37 mouse cellular contexts compared by ENCODE assay signal in the genomic region with DNA sequence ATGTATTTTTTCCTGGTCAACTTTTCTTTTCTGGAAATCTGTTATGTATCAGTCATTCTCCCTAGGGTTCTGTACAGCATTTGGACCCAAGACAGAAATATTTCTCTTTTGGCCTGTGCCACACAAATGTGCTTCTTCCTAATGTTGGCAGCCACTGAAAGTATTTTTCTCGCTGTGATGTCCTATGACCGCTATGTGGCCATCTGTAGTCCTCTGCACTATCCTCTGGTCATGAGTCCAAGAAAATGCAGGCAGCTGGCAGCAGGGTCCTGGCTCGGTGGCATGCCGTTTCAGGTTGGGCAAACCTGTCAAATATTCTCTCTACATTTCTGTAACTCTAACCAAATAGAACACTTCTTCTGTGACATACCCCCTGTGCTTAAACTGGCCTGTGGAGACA. TPM values are rescaled to one million over a fixed set of nuclear protein-coding genes. Genes with fewer than 3 reads are reported as not detected.
DNase-seq lines count a peak whose midpoint lies in the region; ATAC-seq and TF ChIP-seq lines count a peak whose summit lies in the region.
"Had no signal": no experiment of that assay in that cellular context is flagged by ENCODE, and none has a peak within 500 bp of the region (broad histone marks: within the 10 kb centered on the region; RNA-seq: fewer than 3 reads in every experiment).

No protein-coding gene starts in this region.

- no peaks in the 10 kb centered on the region for H3K27me3 ChIP-seq in midbrain, postnatal 0 days (ENCODE audit: insufficient read depth, low read length)
- H3K27me3 ChIP-seq in midbrain, embryonic 10.5 days (ENCODE audit: low read depth, poor library complexity, severe bottlenecking) = no peaks in the 10 kb centered on the region
- H3K27me3 ChIP-seq: embryonic facial prominence, embryonic 12.5 days; hindbrain, embryonic 12.5 days had no signal

- no peaks in the 10 kb centered on the region for H3K4me1 ChIP-seq in midbrain, postnatal 0 days (ENCODE audit: insufficient read depth, low read length)
- no peaks in the 10 kb centered on the region for H3K4me1 ChIP-seq in midbrain, embryonic 10.5 days
- H3K4me1 ChIP-seq: embryonic facial prominence, embryonic 12.5 days; hindbrain, embryonic 12.5 days had no signal

- WGBS in midbrain, postnatal 0 days = 96% methylated on average over 4 of the region's 4 CpGs
- WGBS in midbrain, embryonic 10.5 days = 91% methylated on average over 4 of the region's 4 CpGs

- no peak overlapping the region for H3K27ac ChIP-seq in midbrain, postnatal 0 days (ENCODE audit: low read depth, low read length)
- H3K27ac ChIP-seq in midbrain, embryonic 10.5 days (replicated peaks) = no peak overlapping the region
- H3K27ac ChIP-seq: embryonic facial prominence, embryonic 12.5 days; hindbrain, embryonic 12.5 days; liver, embryonic 14.5 days; macrophage had no signal

- H3K9me3 ChIP-seq in midbrain, postnatal 0 days (ENCODE audit: low read length) = no peaks in the 10 kb centered on the region
- no peaks in the 10 kb centered on the region for H3K9me3 ChIP-seq in midbrain, embryonic 10.5 days (replicated peaks)
- H3K9me3 ChIP-seq: embryonic facial prominence, embryonic 12.5 days; hindbrain, embryonic 12.5 days had no signal

- H3K9ac ChIP-seq in midbrain, postnatal 0 days (replicated peaks; ENCODE audit: low read length, poor library complexity, severe bottlenecking) = no peak overlapping the region
- H3K9ac ChIP-seq: embryonic facial prominence, embryonic 12.5 days; hindbrain, embryonic 12.5 days; liver, embryonic 14.5 days had no signal

- intact Hi-C loops in left cerebral cortex, postnatal 36 days (cut with DNase I) = no loop called here

- TF ChIP-seq CTCF in midbrain, postnatal 0 days (IDR thresholded peaks at IDR 0.05) = no peak

- no peak overlapping the region for H3K4me2 ChIP-seq in midbrain, postnatal 0 days (ENCODE audit: low read depth, low read length, poor library complexity, severe bottlenecking)
- H3K4me2 ChIP-seq: embryonic facial prominence, embryonic 12.5 days; hindbrain, embryonic 12.5 days had no signal

- DNase-seq in midbrain, postnatal 0 days (ENCODE audit: low spot score) = peak; percentile 62
- no peak for DNase-seq in midbrain, embryonic 10.5 days (ENCODE audit: low spot score)
- DNase-seq in cerebellum, adult 11-12 months = peak; percentile 76
- peak; percentile 80 for DNase-seq in cerebellum, adult 9-11 months
- no peak for DNase-seq in layer of hippocampus, adult 9-10 months (ENCODE audit: low spot score)
- DNase-seq in left cerebral cortex, postnatal 36 days (ENCODE audit: low spot score in 2 of 2) = no peak
- no peak for DNase-seq in ovary, postnatal 14 days (ENCODE audit: low spot score)
- DNase-seq: embryo, embryonic 11 days; gastrocnemius, postnatal 14 days; heart, postnatal 14 days; kidney, adult 11 months; kidney, postnatal 14 days; liver; lung, adult 2 months; lung, postnatal 10 days; midbrain, embryonic 14.5 days; right cerebral cortex, adult 18-20 months; thymus, postnatal 14 days had no signal

- no peak overlapping the region for H3K4me3 ChIP-seq in midbrain, postnatal 0 days (ENCODE audit: low read depth, low read length)
- H3K4me3 ChIP-seq in midbrain, embryonic 10.5 days = no peak overlapping the region
- H3K4me3 ChIP-seq: embryonic facial prominence, embryonic 12.5 days; hindbrain, embryonic 12.5 days had no signal

- no peaks in the 10 kb centered on the region for H3K36me3 ChIP-seq in midbrain, postnatal 0 days (ENCODE audit: insufficient read depth, low read length)
- no peaks in the 10 kb centered on the region for H3K36me3 ChIP-seq in midbrain, embryonic 10.5 days
- H3K36me3 ChIP-seq: embryonic facial prominence, embryonic 12.5 days; hindbrain, embryonic 12.5 days had no signal

- ATAC-seq in midbrain, postnatal 0 days (ENCODE audit: low FRiP score) = peak; percentile 38; the same call in 1 of the 2 replicates
- ATAC-seq: CD4-positive, CD25-positive, alpha-beta regulatory T cell, adult 4 months; forebrain, embryonic 14.5 days; inflammation-experienced regulatory T-cells, adult 6 months had no signal

RNA-seq across cellular contexts. Expression of a gene that starts 2.0 kb away (rescaled TPM):
- total RNA-seq in midbrain, postnatal 0 days (2014; rRNA removed) = not detected in 2 replicates
- not detected in 2 replicates for polyA plus RNA-seq in midbrain, postnatal 0 days (2015; fragmentation: Nextera tagmentation; extraction: Ambion mirVana)
- not detected in 2 replicates for polyA plus RNA-seq in midbrain, embryonic 10.5 days (2016; fragmentation: Nextera tagmentation; extraction: Ambion mirVana)
- not detected for total RNA-seq in left cerebral cortex, postnatal 36 days (2021)
- total RNA-seq: adrenal gland, adult 18-20 months; adrenal gland, postnatal 4 days; gastrocnemius, postnatal 14 days; granulocyte monocyte progenitor cell, adult 5-6 weeks; heart, postnatal 14 days; layer of hippocampus, postnatal 25 days; left cerebral cortex, adult 8-10 months; megakaryocyte-erythroid progenitor cell, adult 5-6 weeks; neutrophil, adult 5-6 weeks had no signal
- polyA plus RNA-seq: CD4-positive, CD25-positive, alpha-beta regulatory T cell, adult 4 months; embryonic facial prominence, embryonic 12.5 days; forebrain, embryonic 14.5 days; heart, embryonic 14.5 days; hindbrain, embryonic 12.5 days; inflammation-experienced regulatory T-cells, adult 6 months; kidney, embryonic 14.5 days; limb, embryonic 11.5 days; liver, embryonic 14.5 days; lung, adult 2 months; macrophage; midbrain, embryonic 14.5 days; neural tube, embryonic 11.5 days; urinary bladder, adult 2 months had no signal

RNA-seq across cellular contexts. Expression of a gene that starts 13.9 kb away (rescaled TPM):
- not detected in 2 replicates for total RNA-seq in midbrain, postnatal 0 days (2014; rRNA removed)
- polyA plus RNA-seq in midbrain, postnatal 0 days (2015; fragmentation: Nextera tagmentation; extraction: Ambion mirVana) = not detected in 2 replicates
- 0.02 TPM in 1 of 2 replicates, not detected in the other for polyA plus RNA-seq in midbrain, embryonic 10.5 days (2016; fragmentation: Nextera tagmentation; extraction: Ambion mirVana)
- under 1 TPM in 1 of 2 experiments, not detected in 1; 0.18 TPM for total RNA-seq in left cerebral cortex, postnatal 36 days (2021)
- total RNA-seq: adrenal gland, adult 18-20 months; gastrocnemius, postnatal 14 days; granulocyte monocyte progenitor cell, adult 5-6 weeks; heart, postnatal 14 days; layer of hippocampus, postnatal 25 days; megakaryocyte-erythroid progenitor cell, adult 5-6 weeks; neutrophil, adult 5-6 weeks had no signal
- polyA plus RNA-seq: CD4-positive, CD25-positive, alpha-beta regulatory T cell, adult 4 months; embryonic facial prominence, embryonic 12.5 days; forebrain, embryonic 14.5 days; heart, embryonic 14.5 days; hindbrain, embryonic 12.5 days; inflammation-experienced regulatory T-cells, adult 6 months; kidney, embryonic 14.5 days; limb, embryonic 11.5 days; liver, embryonic 14.5 days; lung, adult 2 months; macrophage; midbrain, embryonic 14.5 days; neural tube, embryonic 11.5 days; urinary bladder, adult 2 months had no signal

RNA-seq across cellular contexts. Expression of a gene that starts 17.1 kb away (rescaled TPM):
- not detected in 2 replicates for total RNA-seq in midbrain, postnatal 0 days (2014; rRNA removed)
- polyA plus RNA-seq in midbrain, postnatal 0 days (2015; fragmentation: Nextera tagmentation; extraction: Ambion mirVana) = not detected in 2 replicates
- not detected in 2 replicates for polyA plus RNA-seq in midbrain, embryonic 10.5 days (2016; fragmentation: Nextera tagmentation; extraction: Ambion mirVana)
- not detected for total RNA-seq in left cerebral cortex, postnatal 36 days (2021)
- total RNA-seq: adrenal gland, adult 18-20 months; adrenal gland, postnatal 4 days; gastrocnemius, postnatal 14 days; granulocyte monocyte progenitor cell, adult 5-6 weeks; heart, postnatal 14 days; layer of hippocampus, postnatal 25 days; left cerebral cortex, adult 8-10 months; megakaryocyte-erythroid progenitor cell, adult 5-6 weeks; neutrophil, adult 5-6 weeks had no signal
- polyA plus RNA-seq: CD4-positive, CD25-positive, alpha-beta regulatory T cell, adult 4 months; embryonic facial prominence, embryonic 12.5 days; forebrain, embryonic 14.5 days; heart, embryonic 14.5 days; hindbrain, embryonic 12.5 days; inflammation-experienced regulatory T-cells, adult 6 months; kidney, embryonic 14.5 days; limb, embryonic 11.5 days; liver, embryonic 14.5 days; lung, adult 2 months; macrophage; midbrain, embryonic 14.5 days; neural tube, embryonic 11.5 days; urinary bladder, adult 2 months had no signal

RNA-seq across cellular contexts. Expression of a gene that starts 44.7 kb away (rescaled TPM):
- total RNA-seq in midbrain, postnatal 0 days (2014; rRNA removed) = not detected in 2 replicates
- not detected in 2 replicates for polyA plus RNA-seq in midbrain, postnatal 0 days (2015; fragmentation: Nextera tagmentation; extraction: Ambion mirVana)
- not detected in 2 replicates for polyA plus RNA-seq in midbrain, embryonic 10.5 days (2016; fragmentation: Nextera tagmentation; extraction: Ambion mirVana)
- not detected for total RNA-seq in left cerebral cortex, postnatal 36 days (2021)
- total RNA-seq: adrenal gland, adult 18-20 months; adrenal gland, postnatal 4 days; gastrocnemius, postnatal 14 days; granulocyte monocyte progenitor cell, adult 5-6 weeks; heart, postnatal 14 days; layer of hippocampus, postnatal 25 days; left cerebral cortex, adult 8-10 months; megakaryocyte-erythroid progenitor cell, adult 5-6 weeks; neutrophil, adult 5-6 weeks had no signal
- polyA plus RNA-seq: CD4-positive, CD25-positive, alpha-beta regulatory T cell, adult 4 months; embryonic facial prominence, embryonic 12.5 days; forebrain, embryonic 14.5 days; heart, embryonic 14.5 days; hindbrain, embryonic 12.5 days; inflammation-experienced regulatory T-cells, adult 6 months; kidney, embryonic 14.5 days; limb, embryonic 11.5 days; liver, embryonic 14.5 days; lung, adult 2 months; macrophage; midbrain, embryonic 14.5 days; neural tube, embryonic 11.5 days; urinary bladder, adult 2 months had no signal

RNA-seq across cellular contexts. Expression of a gene that starts 58.3 kb away (rescaled TPM):
- not detected in 2 replicates for total RNA-seq in midbrain, postnatal 0 days (2014; rRNA removed)
- 0.10 TPM in 1 of 2 replicates, not detected in the other for polyA plus RNA-seq in midbrain, postnatal 0 days (2015; fragmentation: Nextera tagmentation; extraction: Ambion mirVana)
- 0.06 and 0.07 TPM in 2 replicates for polyA plus RNA-seq in midbrain, embryonic 10.5 days (2016; fragmentation: Nextera tagmentation; extraction: Ambion mirVana)
- not detected for total RNA-seq in left cerebral cortex, postnatal 36 days (2021)
- total RNA-seq: adrenal gland, adult 18-20 months; adrenal gland, postnatal 4 days; gastrocnemius, postnatal 14 days; granulocyte monocyte progenitor cell, adult 5-6 weeks; heart, postnatal 14 days; layer of hippocampus, postnatal 25 days; left cerebral cortex, adult 8-10 months; megakaryocyte-erythroid progenitor cell, adult 5-6 weeks; neutrophil, adult 5-6 weeks had no signal
- polyA plus RNA-seq: forebrain, embryonic 14.5 days; heart, embryonic 14.5 days; kidney, embryonic 14.5 days; limb, embryonic 11.5 days; liver, embryonic 14.5 days; lung, adult 2 months; macrophage; midbrain, embryonic 14.5 days; neural tube, embryonic 11.5 days; urinary bladder, adult 2 months had no signal

Comparison
In these comparisons a context has a peak if more than half of its experiments do, and no peak if none do; other contexts are left out.
1. DNase-seq: peak in midbrain, postnatal 0 days (single experiment), cerebellum, adult 11-12 months (single experiment) and cerebellum, adult 9-11 months (single experiment); none in midbrain, embryonic 10.5 days (single experiment), layer of hippocampus, adult 9-10 months (single experiment), left cerebral cortex, postnatal 36 days (0 of 2) and ovary, postnatal 14 days (single experiment).